Mouse (Mus musculus) kidney, adult 2 months (tissue): ENCODE measurements around the gene Mapk12.

Source experiments
- CTCF ChIP-seq: fragments of 200-500 bp; conservative IDR thresholded peaks from 2 replicates; pipeline ENCODE4 v1.5.1; 2011; ENCODE audit warnings: low read depth, mild to moderate bottlenecking, control low read depth, low read length, moderate library complexity, mixed read lengths; ENCODE audit not compliant: insufficient read depth, insufficient read length
- POLR2A ChIP-seq: fragments of 200-500 bp; IDR thresholded peaks from one replicate; pipeline ENCODE4 v1.6.1; 2011; ENCODE audit warnings: low read depth, low read length, control low read depth

- TF ChIP-seq CTCF (no peak), POLR2A (no peak)
These were observed 29.6 kb upstream of the Mapk12 start for GRCm38 (mm10) chr15:89170102-89170501.
